Mouse (Mus musculus): ENCODE results near the gene Pmf1. TPM values are rescaled to one million over a fixed set of nuclear protein-coding genes. Genes with fewer than 3 reads are reported as not detected.
A peak's percentile ranks its signal among the peaks of the same experiment; 100 is the strongest.
"Not testable (repeated sequence)": the region's sequence is repeated elsewhere in the genome, so short reads cannot be mapped to it uniquely, and the experiment has no call there.

The Pmf1 gene
- total RNA-seq, 2 experiments from 2014 or later = 60.2 to 62.6 TPM

- no peak for DNase-seq
Observed at GRCm38 (mm10) chr3:88439582-88439981, 29.5 kb upstream of the Pmf1 start.

- no peak for DNase-seq
Observed at GRCm38 (mm10) chr3:88437454-88437853, 27.3 kb upstream of the Pmf1 start.

GRCm38 (mm10) chr3:88436395-88437201 is 26.5 kb upstream of the Pmf1 start:
- DNase-seq = peak; percentile 76

GRCm38 (mm10) chr3:88435515-88435914 is 25.4 kb upstream of the Pmf1 start:
- no peak for DNase-seq

- DNase-seq = not testable (repeated sequence)
Observed at GRCm38 (mm10) chr3:88428639-88429038, 18.5 kb upstream of the Pmf1 start.

GRCm38 (mm10) chr3:88427342-88427905 is 17.3 kb upstream of the Pmf1 start:
- no peak for DNase-seq

GRCm38 (mm10) chr3:88425708-88426420 is 15.7 kb upstream of the Pmf1 start:
- no peak for DNase-seq

GRCm38 (mm10) chr3:88425330-88425689 is 15.2 kb upstream of the Pmf1 start:
- no peak for DNase-seq

- DNase-seq = peak; percentile 95
Observed at GRCm38 (mm10) chr3:88424605-88425329, 14.6 kb upstream of the Pmf1 start, which contains the start of gene Slc25a44. Slc25a44 (minus strand) TSS chr3:88425139.

GRCm38 (mm10) chr3:88422020-88422720 is 12.0 kb upstream of the Pmf1 start:
- no peak for DNase-seq

- no peak for DNase-seq
Observed at GRCm38 (mm10) chr3:88420771-88421170, 10.6 kb upstream of the Pmf1 start.

- DNase-seq = peak; percentile 61
Observed at GRCm38 (mm10) chr3:88418016-88418415, 7.9 kb upstream of the Pmf1 start.

GRCm38 (mm10) chr3:88415668-88416067 is 5.5 kb upstream of the Pmf1 start:
- DNase-seq = no peak

GRCm38 (mm10) chr3:88412636-88413035 is 2.5 kb upstream of the Pmf1 start:
- DNase-seq = no peak

- peak; percentile 66 for DNase-seq
Observed at GRCm38 (mm10) chr3:88411681-88412080, 1.6 kb upstream of the Pmf1 start.

GRCm38 (mm10) chr3:88410645-88411031 is 507 bp upstream of the Pmf1 start:
- no peak for DNase-seq

GRCm38 (mm10) chr3:88408953-88409352 is 1.2 kb downstream of the Pmf1 start:
- peak; percentile 50 for DNase-seq

GRCm38 (mm10) chr3:88407529-88407928 is 2.6 kb downstream of the Pmf1 start:
- DNase-seq = no peak

- DNase-seq = peak; percentile 73
Observed at GRCm38 (mm10) chr3:88407090-88407489, 3.0 kb downstream of the Pmf1 start.

- no peak for DNase-seq
Observed at GRCm38 (mm10) chr3:88403522-88404230, 6.5 kb downstream of the Pmf1 start.

- no peak for DNase-seq
Observed at GRCm38 (mm10) chr3:88398666-88399065, 11.5 kb downstream of the Pmf1 start.
